ENCODE assay signal across 21 mouse cellular contexts in the genomic region with DNA sequence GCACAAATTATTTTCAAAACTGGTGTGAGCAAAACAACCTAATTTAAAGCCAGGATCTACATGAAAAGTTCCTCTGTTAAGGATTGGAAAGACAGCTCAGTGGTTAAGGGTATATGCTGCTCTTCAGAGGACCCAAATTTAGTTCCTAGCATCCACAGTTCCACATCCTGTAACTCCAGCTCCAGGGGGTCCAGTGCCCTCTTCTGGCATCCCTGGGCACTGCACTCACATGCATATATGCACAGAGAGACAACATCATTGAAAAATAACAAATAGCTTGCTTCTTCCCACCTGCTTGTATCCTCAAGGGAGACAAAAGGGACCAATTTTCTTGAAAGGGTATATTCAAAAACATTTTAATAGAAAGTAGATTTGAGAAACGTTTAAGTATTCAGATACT. TPM values are rescaled to one million over a fixed set of nuclear protein-coding genes. Genes with fewer than 3 reads are reported as not detected.
DNase-seq lines count a peak whose midpoint lies in the region; ATAC-seq and TF ChIP-seq lines count a peak whose summit lies in the region.
"Had no signal": no experiment of that assay in that cellular context is flagged by ENCODE, and none has a peak within 500 bp of the region (broad histone marks: within the 10 kb centered on the region; RNA-seq: fewer than 3 reads in every experiment).

No protein-coding gene starts in this region.

- no peak overlapping the region for H3K27ac ChIP-seq in heart, adult 2 months
- H3K27ac ChIP-seq in lung, postnatal 0 days (ENCODE audit: low read length) = no peak overlapping the region
- 0 out of 2 replicates have a peak overlapping the region, but pooled peaks have one; percentile 38 for H3K27ac ChIP-seq in bone marrow macrophage, adult 2 months (ENCODE audit: insufficient read depth, low read depth, low read length)
- no peak overlapping the region for H3K27ac ChIP-seq in midbrain, postnatal 0 days (ENCODE audit: low read depth, low read length)
- H3K27ac ChIP-seq: forebrain, embryonic 13.5 days; limb, embryonic 10.5 days; lung, embryonic 15.5 days had no signal

- H3K4me1 ChIP-seq in heart, adult 2 months (ENCODE audit: control insufficient read depth, insufficient read depth, low read length) = no peaks in the 10 kb centered on the region
- no peaks in the 10 kb centered on the region for H3K4me1 ChIP-seq in lung, postnatal 0 days (ENCODE audit: insufficient read depth, low read depth, low read length)
- H3K4me1 ChIP-seq in bone marrow macrophage, adult 2 months (ENCODE audit: control insufficient read depth, insufficient read depth, low read length) = peaks cover 14% of the 10 kb centered on the region
- no peaks in the 10 kb centered on the region for H3K4me1 ChIP-seq in midbrain, postnatal 0 days (ENCODE audit: insufficient read depth, low read length)
- H3K4me1 ChIP-seq: forebrain, embryonic 13.5 days; limb, embryonic 10.5 days; lung, embryonic 15.5 days had no signal

- intact Hi-C loops in heart, adult 2 months (cut with DNase I) = no loop called here

- WGBS in heart, adult 2 months = 79% methylated on average over 1 of the region's 1 CpGs
- 86% methylated on average over 1 of the region's 1 CpGs for WGBS in lung, postnatal 0 days
- WGBS in midbrain, postnatal 0 days = 86% methylated on average over 1 of the region's 1 CpGs

- no peak overlapping the region for H3K9ac ChIP-seq in heart, adult 2 months (ENCODE audit: low read depth, low read length)
- H3K9ac ChIP-seq in lung, postnatal 0 days (replicated peaks; ENCODE audit: low read depth) = no peak overlapping the region
- no peak overlapping the region for H3K9ac ChIP-seq in midbrain, postnatal 0 days (replicated peaks; ENCODE audit: low read length, poor library complexity, severe bottlenecking)
- H3K9ac ChIP-seq: forebrain, embryonic 13.5 days; lung, embryonic 15.5 days had no signal

- no peak overlapping the region for H3K4me3 ChIP-seq in heart, adult 2 months
- H3K4me3 ChIP-seq in lung, postnatal 0 days (ENCODE audit: low read depth, low read length) = no peak overlapping the region
- no peak overlapping the region for H3K4me3 ChIP-seq in bone marrow macrophage, adult 2 months (ENCODE audit: insufficient read depth, low read length)
- no peak overlapping the region for H3K4me3 ChIP-seq in midbrain, postnatal 0 days (ENCODE audit: low read depth, low read length)
- H3K4me3 ChIP-seq: forebrain, embryonic 13.5 days; limb, embryonic 10.5 days; lung, embryonic 15.5 days; myocyte had no signal

- no peaks in the 10 kb centered on the region for H3K27me3 ChIP-seq in heart, adult 2 months (ENCODE audit: control insufficient read depth, insufficient read depth, low read length)
- no peaks in the 10 kb centered on the region for H3K27me3 ChIP-seq in lung, postnatal 0 days (replicated peaks; ENCODE audit: insufficient read depth, low read length)
- H3K27me3 ChIP-seq in midbrain, postnatal 0 days (ENCODE audit: insufficient read depth, low read length) = no peaks in the 10 kb centered on the region
- H3K27me3 ChIP-seq: forebrain, embryonic 13.5 days; lung, embryonic 15.5 days had no signal

- no peak for DNase-seq in heart, adult 2 months
- DNase-seq in heart, adult 11 months = no peak
- DNase-seq in lung, postnatal 0 days (ENCODE audit: low spot score) = no peak
- DNase-seq in lung, postnatal 36 days = no peak
- no peak for DNase-seq in adrenal gland, postnatal 36 days
- no peak for DNase-seq in midbrain, postnatal 0 days (ENCODE audit: low spot score)
- DNase-seq: adrenal gland, postnatal 14 days; cerebellum, adult 11 months; kidney, postnatal 14 days; layer of hippocampus, postnatal 36 days; right cerebral cortex, adult 18-20 months had no signal

- no peaks in the 10 kb centered on the region for H3K9me3 ChIP-seq in lung, postnatal 0 days (ENCODE audit: low read length)
- no peaks in the 10 kb centered on the region for H3K9me3 ChIP-seq in midbrain, postnatal 0 days (ENCODE audit: low read length)
- H3K9me3 ChIP-seq: forebrain, embryonic 13.5 days; limb, embryonic 10.5 days; lung, embryonic 15.5 days had no signal

- no peaks in the 10 kb centered on the region for H3K36me3 ChIP-seq in heart, adult 2 months (ENCODE audit: control insufficient read depth, insufficient read depth, low read length)
- H3K36me3 ChIP-seq in lung, postnatal 0 days (ENCODE audit: insufficient read depth, low read length) = no peaks in the 10 kb centered on the region
- no peaks in the 10 kb centered on the region; the same call in 1 of the 2 replicates for H3K36me3 ChIP-seq in midbrain, postnatal 0 days (ENCODE audit: insufficient read depth, low read length)
- H3K36me3 ChIP-seq: lung, embryonic 15.5 days had no signal

- no peak overlapping the region for H3K4me2 ChIP-seq in lung, postnatal 0 days (replicated peaks; ENCODE audit: low read depth, low read length)
- no peak overlapping the region for H3K4me2 ChIP-seq in midbrain, postnatal 0 days (ENCODE audit: low read depth, low read length, poor library complexity, severe bottlenecking)
- H3K4me2 ChIP-seq: forebrain, embryonic 13.5 days; lung, embryonic 15.5 days; midbrain, embryonic 11.5 days had no signal

- TF ChIP-seq CTCF in heart, adult 2 months (IDR thresholded peaks at IDR 0.05) = peak; percentile 10; the same call in 1 of the 2 replicates
- peak; percentile 35 for TF ChIP-seq CTCF in lung, postnatal 0 days (IDR thresholded peaks at IDR 0.05)
- no peak for TF ChIP-seq CTCF in bone marrow macrophage, adult 2 months (IDR thresholded peaks at IDR 0.05; ENCODE audit: low read depth, low read length)
- no peak for TF ChIP-seq CTCF in midbrain, postnatal 0 days (IDR thresholded peaks at IDR 0.05)

- TF ChIP-seq POLR2A in heart, adult 2 months (IDR thresholded peaks at IDR 0.05; ENCODE audit: insufficient read depth, low read depth, low read length) = no peak
- TF ChIP-seq POLR2A in bone marrow macrophage, adult 2 months (IDR thresholded peaks at IDR 0.05; ENCODE audit: borderline replicate concordance, low read depth, low read length) = no peak

- no peak for TF ChIP-seq EP300 in heart, adult 2 months (IDR thresholded peaks at IDR 0.05; ENCODE audit: insufficient read depth, low read depth, low read length)
- no peak for TF ChIP-seq EP300 in lung, postnatal 0 days (IDR thresholded peaks at IDR 0.05)

- no peak for ATAC-seq in lung, postnatal 0 days
- no peak for ATAC-seq in megakaryocyte, adult 5-6 weeks (ENCODE audit: poor library complexity, severe bottlenecking)
- no peak for ATAC-seq in midbrain, postnatal 0 days (ENCODE audit: low FRiP score)
- ATAC-seq: forebrain, embryonic 13.5 days; inflammation-experienced regulatory T-cells, adult 6 months had no signal

- H3K79me2 ChIP-seq in heart, adult 2 months (replicated peaks; ENCODE audit: control insufficient read depth, insufficient read depth, low read length) = no peaks in the 10 kb centered on the region

RNA-seq across cellular contexts. Expression of a gene that starts 6.0 kb away (rescaled TPM):
- not detected for total RNA-seq in heart, adult 2 months (2021)
- polyA plus RNA-seq in heart, adult 2 months (2012; rRNA removed) = not detected in 2 replicates
- polyA plus RNA-seq in lung, postnatal 0 days (2015; fragmentation: Nextera tagmentation; extraction: Ambion mirVana) = 0.07 TPM in 1 of 2 replicates, not detected in the other
- not detected in 2 replicates for polyA plus RNA-seq in bone marrow macrophage, adult 2 months (2012; ENCODE audit: insufficient read depth, insufficient read length, missing spikeins)
- not detected for total RNA-seq in adrenal gland, postnatal 36 days (2021)
- total RNA-seq in megakaryocyte, adult 5-6 weeks (2015) = not detected in 2 replicates
- total RNA-seq in megakaryocyte, adult 5-6 weeks (2017) = not detected in 2 replicates
- not detected in 2 replicates for total RNA-seq in midbrain, postnatal 0 days (2014; rRNA removed)
- polyA plus RNA-seq in midbrain, postnatal 0 days (2015; fragmentation: Nextera tagmentation; extraction: Ambion mirVana) = not detected in 2 replicates
- total RNA-seq: adrenal gland, postnatal 14 days; gastrocnemius, adult 18-20 months; heart, postnatal 25 days; layer of hippocampus, postnatal 36 days had no signal
- polyA plus RNA-seq: limb, embryonic 10.5 days; myocyte had no signal

RNA-seq across cellular contexts. Expression of a gene that starts 8.8 kb away (rescaled TPM):
- not detected for total RNA-seq in heart, adult 2 months (2021)
- polyA plus RNA-seq in heart, adult 2 months (2012; rRNA removed) = not detected in 2 replicates
- polyA plus RNA-seq in lung, postnatal 0 days (2015; fragmentation: Nextera tagmentation; extraction: Ambion mirVana) = not detected in 2 replicates
- polyA plus RNA-seq in bone marrow macrophage, adult 2 months (2012; ENCODE audit: insufficient read depth, insufficient read length, missing spikeins) = not detected in 2 replicates
- total RNA-seq in adrenal gland, postnatal 36 days (2021) = not detected
- not detected in 2 replicates for total RNA-seq in megakaryocyte, adult 5-6 weeks (2015)
- not detected in 2 replicates for total RNA-seq in megakaryocyte, adult 5-6 weeks (2017)
- not detected in 2 replicates for total RNA-seq in midbrain, postnatal 0 days (2014; rRNA removed)
- polyA plus RNA-seq in midbrain, postnatal 0 days (2015; fragmentation: Nextera tagmentation; extraction: Ambion mirVana) = not detected in 2 replicates
- total RNA-seq: adrenal gland, postnatal 14 days; gastrocnemius, adult 18-20 months; heart, postnatal 25 days; layer of hippocampus, postnatal 36 days had no signal
- polyA plus RNA-seq: forebrain, embryonic 13.5 days; inflammation-experienced regulatory T-cells, adult 6 months; limb, embryonic 10.5 days; lung, embryonic 15.5 days; midbrain, embryonic 11.5 days; myocyte had no signal

RNA-seq across cellular contexts. Expression of a gene that starts 37.6 kb away (rescaled TPM):
- total RNA-seq in heart, adult 2 months (2021) = 100 to 1,000 TPM; 161 to 168 TPM
- 74.6 and 167 TPM in 2 replicates for polyA plus RNA-seq in heart, adult 2 months (2012; rRNA removed)
- polyA plus RNA-seq in lung, postnatal 0 days (2015; fragmentation: Nextera tagmentation; extraction: Ambion mirVana) = 170 and 180 TPM in 2 replicates
- 109 and 112 TPM in 2 replicates for polyA plus RNA-seq in bone marrow macrophage, adult 2 months (2012; ENCODE audit: insufficient read depth, insufficient read length, missing spikeins)
- total RNA-seq in adrenal gland, postnatal 36 days (2021) = 100 to 1,000 TPM; 118 to 136 TPM
- total RNA-seq in megakaryocyte, adult 5-6 weeks (2015) = 131 and 148 TPM in 2 replicates
- 83.4 and 116 TPM in 2 replicates for total RNA-seq in megakaryocyte, adult 5-6 weeks (2017)
- 415 and 579 TPM in 2 replicates for total RNA-seq in midbrain, postnatal 0 days (2014; rRNA removed)
- 449 and 459 TPM in 2 replicates for polyA plus RNA-seq in midbrain, postnatal 0 days (2015; fragmentation: Nextera tagmentation; extraction: Ambion mirVana)

Comparison
In these comparisons a context has a peak if more than half of its experiments do, and no peak if none do; other contexts are left out.
1. CTCF ChIP-seq: peak in heart, adult 2 months (single experiment) and lung, postnatal 0 days (single experiment); none in bone marrow macrophage, adult 2 months (single experiment) and midbrain, postnatal 0 days (single experiment).